Mouse (Mus musculus) heart, adult 2 months (tissue): ENCODE measurements at regions not wholly inside any gene's neighbourhood (a gene's known extent, or its start where the extent isn't known, plus 50 kb on each side); places are given as distances from the start of the nearest gene placed in this dataset.

Source experiments
- DNase-seq, 2 experiments: peaks; one replicate each; pipeline ENCODE4 v3.0.0; 2021
- H3K27ac ChIP-seq: fragments of 200-600 bp; 2 replicates; pipeline ENCODE4 v1.8.1; 2022
- H3K27me3 ChIP-seq: fragments of 200-500 bp; 2 replicates; pipeline ENCODE4 v1.6.1; 2012; ENCODE audit warnings: mild to moderate bottlenecking, low read length, inconsistent platforms, mixed read lengths; ENCODE audit not compliant: control insufficient read depth, insufficient read depth
- H3K36me3 ChIP-seq: fragments of 200-500 bp; 2 replicates; pipeline ENCODE4 v1.6.1; 2012; ENCODE audit warnings: low read length, inconsistent platforms; ENCODE audit not compliant: control insufficient read depth, insufficient read depth
- H3K4me1 ChIP-seq: fragments of 200-500 bp; 2 replicates; pipeline ENCODE4 v1.6.1; 2011; ENCODE audit warnings: low read length; ENCODE audit not compliant: control insufficient read depth, insufficient read depth
- H3K4me3 ChIP-seq: fragments of 200-600 bp; 2 replicates; pipeline ENCODE4 v1.8.1; 2022
- H3K79me2 ChIP-seq: fragments of 200-500 bp; replicated peaks from 2 replicates; pipeline ENCODE4 v1.6.1; 2012; ENCODE audit warnings: mild to moderate bottlenecking, inconsistent platforms, low read length, moderate library complexity, mixed read lengths; ENCODE audit not compliant: control insufficient read depth, insufficient read depth
- H3K9ac ChIP-seq: fragments of 200-500 bp; 2 replicates; pipeline ENCODE4 v1.6.1; 2012; ENCODE audit warnings: low read depth, mild to moderate bottlenecking, control low read depth, inconsistent platforms, low read length, mixed read lengths
- CTCF ChIP-seq: fragments of 200-600 bp; IDR thresholded peaks from 2 replicates; pipeline ENCODE4 v1.8.1; 2022; ENCODE audit warnings: antibody characterized with exemption, mild to moderate bottlenecking, moderate library complexity
- EP300 ChIP-seq: fragments of 200-500 bp; IDR thresholded peaks from 2 replicates; pipeline ENCODE4 v1.6.1; 2011; ENCODE audit warnings: low read depth, low read length, control low read depth; ENCODE audit not compliant: insufficient read depth
- POLR2A ChIP-seq: fragments of 200-500 bp; IDR thresholded peaks from 2 replicates; pipeline ENCODE4 v1.6.1; 2011; ENCODE audit warnings: mild to moderate bottlenecking, low read depth, low read length, control low read depth; ENCODE audit not compliant: insufficient read depth
- WGBS: fragments of 180-500 bp; shearing (Covaris S2); methylation state at CpG from one replicate; pipeline ENCODE4 v1.1.7; 2018; 5-methylcytosine and 5-hydroxymethylcytosine counted together
- intact Hi-C: fragments of 180-260 bp; cut with DNase I; formaldehyde crosslinking; loops from one replicate; pipeline ENCODE4 v1.15.1; 2025

- Histone ChIP-seq H3K4me1 (no peaks in the 10 kb centered on the region), H3K4me3 (no peak overlapping the region), H3K27ac (no peak overlapping the region), H3K36me3 (no peaks in the 10 kb centered on the region), H3K79me2 (no peaks in the 10 kb centered on the region), H3K9ac (no peak overlapping the region), H3K27me3 (no peaks in the 10 kb centered on the region)
- DNase-seq: peak; percentile 44 to 69
- intact Hi-C loops: loop anchor here (2.0 to 5.0 kb wide), 3 partner anchors 176 to 474 kb away; no protein-coding TSS in a partner anchor
- TF ChIP-seq EP300: 0 out of 2 replicates have a peak, but pooled peaks have one; percentile 23
- peak; percentile 82 for TF ChIP-seq CTCF
- TF ChIP-seq POLR2A: no peak
- 66% methylated on average over 7 of the region's 7 CpGs for WGBS
Measured at GRCm38 (mm10) chr17:51288751-51289150, 109.6 kb upstream of the Tbc1d5 start.

DNA sequence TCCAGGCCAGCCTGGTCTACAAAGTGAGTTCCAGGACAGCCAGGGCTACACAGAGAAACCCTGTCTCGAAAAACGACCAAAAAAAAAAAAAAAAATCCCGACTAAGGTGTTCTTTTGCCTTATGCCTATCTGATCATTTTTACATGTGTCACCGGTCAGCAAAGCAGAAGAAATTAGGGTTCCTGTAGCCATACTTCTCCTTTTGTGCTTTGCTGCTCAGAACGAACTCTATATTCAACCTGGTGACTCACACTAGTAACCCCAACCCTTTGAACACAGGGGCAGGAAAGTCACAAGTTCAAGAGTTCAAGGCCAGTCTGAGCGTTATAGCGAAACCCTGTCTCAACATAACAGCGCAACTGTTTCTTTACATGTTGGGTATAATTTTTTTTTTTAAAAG lies 108.7 kb upstream of the Tbc1d5 start:
- WGBS: 78% methylated on average over 8 of the region's 8 CpGs
- H3K79me2 ChIP-seq: no peaks in the 10 kb centered on the region

GRCm38 (mm10) chr17:51285362-51285761 lies 106.2 kb upstream of the Tbc1d5 start:
- 68% methylated on average over 5 of the region's 5 CpGs for WGBS
- Histone ChIP-seq H3K4me1 (no peaks in the 10 kb centered on the region), H3K27me3 (no peaks in the 10 kb centered on the region), H3K79me2 (no peaks in the 10 kb centered on the region), H3K36me3 (no peaks in the 10 kb centered on the region), H3K27ac (no peak overlapping the region), H3K9ac (no peak overlapping the region), H3K4me3 (no peak overlapping the region)
- DNase-seq: no peak
- no peak for TF ChIP-seq EP300
- intact Hi-C loops: loop anchor here (5.0 kb wide), 2 partner anchors 173 to 298 kb away; no protein-coding TSS in a partner anchor

More for the DNA sequence above, 108.7 kb upstream of the Tbc1d5 start:
- H3K4me3 ChIP-seq: no peak overlapping the region
- no peak overlapping the region for H3K27ac ChIP-seq
- H3K9ac ChIP-seq: no peak overlapping the region
- no peak for DNase-seq
- H3K36me3 ChIP-seq: no peaks in the 10 kb centered on the region
- TF ChIP-seq EP300 (no peak), POLR2A (no peak), CTCF (no peak)
- no peaks in the 10 kb centered on the region for H3K27me3 ChIP-seq
- intact Hi-C loops: loop anchor here (2.0 to 5.0 kb wide), 3 partner anchors 176 to 473 kb away; no protein-coding TSS in a partner anchor
- H3K4me1 ChIP-seq: no peaks in the 10 kb centered on the region

DNA sequence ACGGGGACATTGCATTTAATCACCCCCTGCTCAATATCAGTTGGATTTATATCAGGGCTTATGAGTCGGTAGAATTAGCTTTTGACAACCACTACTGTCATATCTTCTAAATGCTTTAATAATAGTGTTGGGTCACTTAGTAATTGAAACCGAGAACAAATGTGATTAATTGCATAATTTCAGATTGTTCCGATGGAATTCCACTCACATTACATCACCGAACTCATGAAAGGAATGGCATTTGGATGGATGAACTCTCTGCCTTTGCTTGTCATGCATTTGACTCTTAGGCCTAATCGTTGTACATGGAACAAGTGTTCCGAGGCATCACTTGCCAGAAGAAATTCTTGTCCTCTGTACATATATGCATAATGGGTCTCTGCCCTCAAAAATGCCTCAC lies 99.6 kb upstream of the Tbc1d5 start:
- H3K4me3 ChIP-seq: no peak overlapping the region
- no peak for TF ChIP-seq POLR2A
- no peak for TF ChIP-seq CTCF
- no peak for TF ChIP-seq EP300
- H3K4me1 ChIP-seq: no peaks in the 10 kb centered on the region
- no peaks in the 10 kb centered on the region for H3K36me3 ChIP-seq
- no peaks in the 10 kb centered on the region for H3K79me2 ChIP-seq
- 47% methylated on average over 7 of the region's 7 CpGs for WGBS
- H3K27ac ChIP-seq: no peak overlapping the region
- intact Hi-C loops: no loop called here
- no peaks in the 10 kb centered on the region for H3K27me3 ChIP-seq
- no peak overlapping the region for H3K9ac ChIP-seq
- DNase-seq: no peak

GRCm38 (mm10) chr17:51278094-51278493 lies 98.9 kb upstream of the Tbc1d5 start:
- Histone ChIP-seq H3K27ac (no peak overlapping the region), H3K4me3 (no peak overlapping the region), H3K9ac (no peak overlapping the region), H3K36me3 (no peaks in the 10 kb centered on the region), H3K27me3 (no peaks in the 10 kb centered on the region), H3K4me1 (no peaks in the 10 kb centered on the region), H3K79me2 (no peaks in the 10 kb centered on the region)
- TF ChIP-seq POLR2A: no peak
- 62% methylated on average over 2 of the region's 2 CpGs for WGBS
- intact Hi-C loops: no loop called here
- DNase-seq: no peak

DNA sequence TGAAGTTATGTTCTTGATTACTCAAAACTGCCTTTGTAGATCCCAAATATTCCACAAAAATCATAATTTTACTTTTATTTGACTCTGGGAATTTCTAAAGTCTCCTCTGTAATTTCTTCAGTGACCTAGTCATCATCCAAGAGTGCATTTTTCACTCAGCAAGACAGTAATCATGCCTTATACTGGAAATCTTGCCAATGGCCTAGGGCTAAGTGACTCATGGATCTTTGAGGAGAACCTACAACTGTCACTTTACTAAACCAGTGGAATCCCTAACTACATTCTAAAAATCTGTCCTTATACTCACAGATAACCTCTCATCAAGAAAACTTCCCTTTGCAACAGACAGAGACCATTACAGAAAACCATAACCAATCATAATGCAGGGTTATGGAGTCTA lies 98.0 kb upstream of the Tbc1d5 start:
- Histone ChIP-seq H3K27ac (no peak overlapping the region), H3K9ac (no peak overlapping the region), H3K79me2 (no peaks in the 10 kb centered on the region), H3K4me1 (no peaks in the 10 kb centered on the region), H3K4me3 (no peak overlapping the region), H3K27me3 (no peaks in the 10 kb centered on the region), H3K36me3 (no peaks in the 10 kb centered on the region)
- TF ChIP-seq CTCF: no peak
- TF ChIP-seq EP300: no peak
- no peak for TF ChIP-seq POLR2A
- no peak for DNase-seq
- intact Hi-C loops: no loop called here

- H3K9ac ChIP-seq: no peak overlapping the region
- no peaks in the 10 kb centered on the region for H3K79me2 ChIP-seq
- no peaks in the 10 kb centered on the region for H3K4me1 ChIP-seq
- TF ChIP-seq CTCF: no peak
- TF ChIP-seq EP300: no peak
- no peak for TF ChIP-seq POLR2A
- intact Hi-C loops: no loop called here
- H3K4me3 ChIP-seq: no peak overlapping the region
- 67% methylated on average over 1 of the region's 1 CpGs for WGBS
- no peak overlapping the region for H3K27ac ChIP-seq
- H3K36me3 ChIP-seq: no peaks in the 10 kb centered on the region
- H3K27me3 ChIP-seq: no peaks in the 10 kb centered on the region
- no peak for DNase-seq
Measured at GRCm38 (mm10) chr17:51272025-51272424, 92.9 kb upstream of the Tbc1d5 start.
